Comparison of ENCODE assay signal across 9 mouse cellular contexts in the genomic region with DNA sequence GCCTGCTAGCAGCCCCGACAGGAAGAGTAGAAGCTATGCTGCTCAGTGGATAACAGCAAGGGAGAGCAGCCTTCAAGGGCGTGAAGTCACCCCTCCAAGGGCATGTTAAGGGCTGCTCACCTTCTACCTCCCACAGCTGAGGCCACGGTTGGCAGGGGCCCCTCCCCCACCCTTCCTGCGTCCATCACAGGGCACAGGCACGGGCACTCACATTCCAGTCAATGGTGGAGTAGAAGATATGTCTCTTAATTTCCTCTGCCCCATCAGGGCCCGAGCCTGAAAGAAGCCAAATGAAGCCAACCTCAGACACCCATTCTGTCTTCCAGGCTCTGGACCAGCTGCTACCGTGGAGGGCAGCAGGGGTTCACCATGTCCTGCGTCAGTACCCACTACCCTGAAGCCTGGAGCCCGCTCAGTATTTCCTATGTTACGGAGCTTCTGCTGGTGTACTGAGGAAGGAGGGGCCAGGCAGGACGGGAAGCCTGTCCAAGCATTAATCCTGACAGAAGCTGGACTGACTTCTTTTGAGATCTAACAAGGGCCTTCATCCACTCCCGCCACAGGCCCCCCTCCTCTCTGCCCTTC. TPM values are rescaled to one million over a fixed set of nuclear protein-coding genes. Genes with fewer than 3 reads are reported as not detected.
DNase-seq lines count a peak whose midpoint lies in the region; ATAC-seq lines count a peak whose summit lies in the region.
"Had no signal": no experiment of that assay in that cellular context is flagged by ENCODE, and none has a peak within 500 bp of the region (broad histone marks: within the 10 kb centered on the region; RNA-seq: fewer than 3 reads in every experiment).

No protein-coding gene starts in this region.

- H3K36me3 ChIP-seq in kidney, embryonic 16.5 days (ENCODE audit: insufficient read depth, low read length), result peaks cover 18% of the 10 kb centered on the region
- 0 out of 2 replicates have a peak, but pooled peaks cover 3% of the 10 kb centered on the region for H3K36me3 ChIP-seq in forebrain, embryonic 14.5 days (ENCODE audit: control insufficient read depth, insufficient read depth, low read length)
- H3K36me3 ChIP-seq in midbrain, embryonic 15.5 days (replicated peaks), result 0 out of 2 replicates have a peak, but pooled peaks cover 6% of the 10 kb centered on the region

- H3K4me3 ChIP-seq in kidney, embryonic 16.5 days (ENCODE audit: low read length), result no peak overlapping the region
- H3K4me3 ChIP-seq in forebrain, embryonic 14.5 days (ENCODE audit: low read depth, low read length), result no peak overlapping the region
- H3K4me3 ChIP-seq in midbrain, embryonic 15.5 days, result no peak overlapping the region

- H3K27ac ChIP-seq in kidney, embryonic 16.5 days (ENCODE audit: low read length), result peak overlapping the region; percentile 83
- H3K27ac ChIP-seq in forebrain, embryonic 14.5 days (ENCODE audit: low read depth, low read length), result no peak overlapping the region
- H3K27ac ChIP-seq in midbrain, embryonic 15.5 days, result 0 out of 2 replicates have a peak overlapping the region, but pooled peaks have one; percentile 48

- H3K9ac ChIP-seq in kidney, embryonic 16.5 days (replicated peaks; ENCODE audit: low read length), result peak overlapping the region; percentile 48
- peak overlapping the region; percentile 3; the same call in 1 of the 2 replicates for H3K9ac ChIP-seq in forebrain, embryonic 14.5 days (ENCODE audit: low read length)
- H3K9ac ChIP-seq in midbrain, embryonic 15.5 days, result no peak overlapping the region

- peak; percentile 59 for ATAC-seq in kidney, embryonic 16.5 days (ENCODE audit: low FRiP score, low TSS enrichment)
- no peak for ATAC-seq in forebrain, embryonic 14.5 days
- no peak for ATAC-seq in midbrain, embryonic 15.5 days (replicated peaks)

- no peak overlapping the region for H3K4me2 ChIP-seq in kidney, embryonic 16.5 days (replicated peaks; ENCODE audit: low read depth, low read length)
- no peak overlapping the region for H3K4me2 ChIP-seq in forebrain, embryonic 14.5 days (ENCODE audit: low read length)
- no peak overlapping the region for H3K4me2 ChIP-seq in midbrain, embryonic 15.5 days

- peak; percentile 55 for DNase-seq in adrenal gland, adult 2 months
- no peak for DNase-seq in adrenal gland, postnatal 4 days (ENCODE audit: low spot score in 2 of 2)
- no peak for DNase-seq in kidney, adult 9 months
- no peak for DNase-seq in forebrain, embryonic 14.5 days (ENCODE audit: low spot score)
- no peak for DNase-seq in spleen, postnatal 10 days (ENCODE audit: low spot score in 2 of 2)
- DNase-seq in T-cell, adult 2 months (ENCODE audit: low spot score), result no peak
- DNase-seq: liver had no signal

- no peaks in the 10 kb centered on the region for H3K9me3 ChIP-seq in kidney, embryonic 16.5 days (ENCODE audit: low read length)
- H3K9me3 ChIP-seq in forebrain, embryonic 14.5 days (replicated peaks; ENCODE audit: control insufficient read depth, low read length), result no peaks in the 10 kb centered on the region
- H3K9me3 ChIP-seq in midbrain, embryonic 15.5 days, result no peaks in the 10 kb centered on the region

- H3K27me3 ChIP-seq in kidney, embryonic 16.5 days (ENCODE audit: insufficient read depth, low read length), result no peaks in the 10 kb centered on the region
- H3K27me3 ChIP-seq in forebrain, embryonic 14.5 days (replicated peaks; ENCODE audit: control insufficient read depth, insufficient read depth, low read length), result no peaks in the 10 kb centered on the region
- H3K27me3 ChIP-seq in midbrain, embryonic 15.5 days (replicated peaks), result no peaks in the 10 kb centered on the region

- H3K4me1 ChIP-seq in kidney, embryonic 16.5 days (ENCODE audit: insufficient read depth, low read length), result peaks cover 25% of the 10 kb centered on the region
- peaks cover 6% of the 10 kb centered on the region; the same call in 1 of the 2 replicates for H3K4me1 ChIP-seq in forebrain, embryonic 14.5 days (ENCODE audit: control insufficient read depth, insufficient read depth, low read length)
- peaks cover 18% of the 10 kb centered on the region for H3K4me1 ChIP-seq in midbrain, embryonic 15.5 days

- 53% methylated on average over 12 of the region's 12 CpGs for WGBS in kidney, embryonic 16.5 days
- WGBS in forebrain, embryonic 14.5 days, result 54% methylated on average over 12 of the region's 12 CpGs
- 36% methylated on average over 12 of the region's 12 CpGs for WGBS in midbrain, embryonic 15.5 days

RNA-seq across cellular contexts. Expression of a gene that starts 23.7 kb away (rescaled TPM):
- 10 to 100 TPM; 12.2 to 16.6 TPM for total RNA-seq in adrenal gland, adult 2 months (2021)
- 19.3 and 20.6 TPM in 2 replicates for polyA plus RNA-seq in adrenal gland, adult 2 months (2012; rRNA removed)
- 10 to 100 TPM; 29.5 to 31.0 TPM for total RNA-seq in adrenal gland, postnatal 4 days (2021)
- 52.0 and 53.4 TPM in 2 replicates for polyA plus RNA-seq in kidney, embryonic 16.5 days (2015; fragmentation: Nextera tagmentation; extraction: Ambion mirVana)
- polyA plus RNA-seq in forebrain, embryonic 14.5 days (2014; fragmentation: Nextera tagmentation; extraction: Ambion mirVana), result 13.5 and 16.2 TPM in 2 replicates
- polyA plus RNA-seq in midbrain, embryonic 15.5 days (2015; fragmentation: Nextera tagmentation; extraction: Ambion mirVana), result 23.8 and 24.1 TPM in 2 replicates
